Mouse (Mus musculus) liver, adult 2 months (tissue): ENCODE measurements around the gene Zfp106.
"Not testable (repeated sequence)": the region's sequence is repeated elsewhere in the genome, so short reads cannot be mapped to it uniquely, and the experiment has no call there.

Source experiments
- CTCF ChIP-seq: fragments of 200-500 bp; IDR thresholded peaks from 2 replicates; pipeline ENCODE4 v1.5.1; 2011; ENCODE audit warnings: low read depth, low read length, control low read depth
- POLR2A ChIP-seq: fragments of 200-500 bp; IDR thresholded peaks from 2 replicates; pipeline ENCODE4 v1.6.1; 2011; ENCODE audit warnings: low read length, control low read depth; ENCODE audit not compliant: insufficient read depth; ENCODE audit errors: extremely low read depth

- TF ChIP-seq CTCF, POLR2A: not testable (repeated sequence)
These were observed 1.0 kb upstream of the Zfp106 start for GRCm38 (mm10) chr2:120564548-120565188.
